Mouse (Mus musculus): ENCODE data around the gene Mthfsl.
"Not testable (repeated sequence)": the region's sequence is repeated elsewhere in the genome, so short reads cannot be mapped to it uniquely, and the experiment has no call there.

Gene Mthfsl

DNA sequence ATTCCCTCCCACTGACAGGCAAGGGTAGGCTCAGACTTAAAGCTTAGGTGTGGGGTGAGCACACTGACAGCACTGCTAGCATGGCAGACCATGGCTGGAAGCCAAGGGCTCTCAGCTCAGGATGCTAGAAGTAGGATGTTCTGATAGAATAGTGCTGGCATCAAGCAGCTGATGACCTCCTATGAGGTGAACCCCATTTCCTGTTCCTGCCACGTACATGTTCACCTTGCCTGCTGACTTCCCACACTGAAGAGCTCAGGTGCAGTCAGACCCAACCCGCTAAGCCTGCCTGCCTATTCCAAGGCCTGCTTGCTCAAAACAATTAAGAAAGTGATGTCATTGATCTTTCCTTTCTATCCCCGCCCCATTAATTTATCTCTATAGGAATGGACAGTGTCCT lies 30.6 kb downstream of the Mthfsl start:
- not testable (repeated sequence) for DNase-seq (ENCODE audit: low spot score)

DNA sequence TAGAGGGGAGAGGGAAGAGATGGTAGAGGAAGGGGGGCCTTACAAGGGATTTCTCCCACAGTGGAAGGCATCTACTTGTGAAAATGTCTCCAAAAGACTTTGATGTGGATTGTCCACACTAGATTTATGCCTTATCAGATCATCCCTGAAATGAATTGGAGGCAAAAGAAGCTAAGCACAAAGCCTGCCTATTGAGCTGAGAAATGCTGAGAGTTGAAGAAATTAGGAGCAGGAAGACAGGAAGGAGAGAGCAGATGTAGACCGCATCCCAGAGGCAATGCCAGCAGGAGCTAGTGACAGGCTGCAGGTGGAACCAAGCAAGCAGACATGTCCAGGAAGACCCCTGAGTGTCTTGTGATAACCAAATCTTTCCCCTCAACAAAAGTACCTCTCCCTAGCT lies 33.4 kb downstream of the Mthfsl start:
- DNase-seq (ENCODE audit: low spot score): not testable (repeated sequence)

DNA sequence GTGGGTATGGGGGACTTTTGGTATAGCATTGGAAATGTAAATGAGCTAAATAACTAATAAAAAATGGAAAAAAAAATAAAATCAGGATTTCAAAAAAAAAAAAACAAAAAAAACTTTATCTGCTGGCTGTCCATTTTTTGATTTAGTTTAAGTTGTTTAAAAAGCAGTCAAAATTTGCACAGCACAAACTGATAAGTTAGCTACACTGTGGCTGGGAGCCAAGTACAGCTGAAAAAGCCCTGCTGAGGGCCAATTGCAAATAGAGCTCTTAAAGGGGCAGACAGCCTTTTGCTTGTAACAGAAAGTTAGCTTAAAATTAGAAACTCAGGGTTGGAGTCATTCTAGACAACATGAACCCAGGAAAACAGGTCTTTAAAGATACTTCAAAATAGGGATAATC lies 61.8 kb downstream of the Mthfsl start:
- DNase-seq (ENCODE audit: low spot score): not testable (repeated sequence)

DNA sequence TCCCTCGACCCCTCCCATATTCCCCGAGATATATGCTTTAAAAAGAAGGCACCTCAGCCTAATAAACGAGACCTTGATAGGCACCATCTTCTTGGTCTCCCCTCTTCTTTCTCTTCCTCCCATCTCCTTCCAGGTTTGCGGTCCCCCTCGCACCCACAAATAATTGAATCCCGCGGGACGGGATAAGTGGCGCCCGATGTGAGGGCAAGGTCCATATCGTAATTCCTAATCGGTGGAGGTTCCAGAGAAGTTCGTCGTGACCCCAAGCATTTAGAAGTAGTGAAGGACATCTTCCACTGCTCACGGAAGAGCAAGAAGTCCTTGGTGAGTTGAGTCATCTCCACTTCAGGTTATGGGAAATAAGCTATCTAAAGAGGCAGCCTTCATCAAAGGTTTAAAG lies 69.4 kb downstream of the Mthfsl start:
- not testable (repeated sequence) for DNase-seq (ENCODE audit: low spot score)

All from MN1 (cell line).